9 mouse cellular contexts compared by ENCODE assay signal in the genomic region with DNA sequence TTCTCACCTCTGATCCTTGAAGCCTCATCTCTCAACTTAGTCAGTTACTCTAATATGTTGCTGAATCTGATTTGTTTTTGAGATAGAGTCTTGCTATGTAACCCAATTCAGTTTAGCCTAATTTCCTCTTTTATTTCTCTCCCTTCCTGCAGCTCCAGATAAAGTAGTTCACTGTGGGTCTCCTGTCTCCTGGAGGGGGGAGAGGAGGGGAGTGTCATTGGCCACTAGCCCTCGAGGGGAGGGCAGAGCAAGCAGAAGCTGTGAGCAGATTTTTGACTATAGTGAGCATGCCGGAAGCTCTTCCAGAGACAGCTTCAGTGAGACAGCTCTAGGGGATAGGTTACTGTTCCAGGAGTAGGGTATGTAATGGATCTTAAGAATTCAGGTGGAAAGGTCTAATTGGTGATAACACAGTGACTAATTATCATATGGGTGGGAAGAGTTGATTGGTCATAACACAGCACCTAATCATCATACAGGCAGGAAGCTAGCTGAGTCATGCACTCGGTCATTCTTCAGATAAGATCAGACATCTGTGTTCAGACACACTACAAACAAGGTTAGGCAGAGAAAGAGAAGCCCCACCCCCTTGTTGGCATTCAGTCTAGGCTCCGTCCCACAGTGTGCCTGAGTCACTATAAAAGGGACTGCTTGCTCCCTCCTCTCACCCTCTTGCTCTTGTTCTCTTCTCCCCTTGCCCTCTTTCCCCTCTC. TPM values are rescaled to one million over a fixed set of nuclear protein-coding genes. Genes with fewer than 3 reads are reported as not detected.
DNase-seq lines count a peak whose midpoint lies in the region; ATAC-seq and TF ChIP-seq lines count a peak whose summit lies in the region.
"Had no signal": no experiment of that assay in that cellular context is flagged by ENCODE, and none has a peak within 500 bp of the region (broad histone marks: within the 10 kb centered on the region; RNA-seq: fewer than 3 reads in every experiment).

No protein-coding gene starts in this region.

- DNase-seq in ovary, adult 18-20 months (ENCODE audit: low spot score) = peak; percentile 35
- no peak for DNase-seq in ovary, postnatal 14 days (ENCODE audit: low spot score)
- peak; percentile 22 for DNase-seq in kidney, postnatal 0 days (ENCODE audit: low spot score)
- peak; percentile 16 for DNase-seq in naive thymus-derived CD4-positive, alpha-beta T cell, adult 2 months (ENCODE audit: low read depth)
- no peak for DNase-seq in B cell, adult 2 months
- no peak for DNase-seq in cerebellum, postnatal 4 days (ENCODE audit: low spot score in 2 of 2)
- no peak for DNase-seq in hindbrain, postnatal 0 days (ENCODE audit: low spot score)

- no peak for TF ChIP-seq POLR2A in embryonic fibroblast, embryonic 13.5 days (IDR thresholded peaks at IDR 0.05; ENCODE audit: low read depth, low read length)

- no peak overlapping the region for H3K4me3 ChIP-seq in embryonic fibroblast, embryonic 13.5 days (ENCODE audit: insufficient read depth, low read length)
- no peak overlapping the region for H3K4me3 ChIP-seq in kidney, postnatal 0 days (replicated peaks; ENCODE audit: low read depth, low read length)
- H3K4me3 ChIP-seq in hindbrain, postnatal 0 days (ENCODE audit: low read length) = no peak overlapping the region

- H3K9ac ChIP-seq in kidney, postnatal 0 days (ENCODE audit: low read depth, low read length) = no peak overlapping the region
- no peak overlapping the region for H3K9ac ChIP-seq in hindbrain, postnatal 0 days (replicated peaks; ENCODE audit: low read length)

- H3K36me3 ChIP-seq in kidney, postnatal 0 days (ENCODE audit: insufficient read depth, low read length) = no peaks in the 10 kb centered on the region
- no peaks in the 10 kb centered on the region for H3K36me3 ChIP-seq in hindbrain, postnatal 0 days (ENCODE audit: insufficient read depth, low read length)

- no peak for TF ChIP-seq CTCF in embryonic fibroblast, embryonic 13.5 days (IDR thresholded peaks at IDR 0.05; ENCODE audit: borderline replicate concordance, insufficient read depth, low read length)
- TF ChIP-seq CTCF in kidney, postnatal 0 days (IDR thresholded peaks at IDR 0.05; ENCODE audit: low read depth) = no peak
- TF ChIP-seq CTCF in hindbrain, postnatal 0 days (IDR thresholded peaks at IDR 0.05; ENCODE audit: low read depth) = no peak

- H3K27me3 ChIP-seq in kidney, postnatal 0 days (ENCODE audit: insufficient read depth, low read length) = no peaks in the 10 kb centered on the region
- no peaks in the 10 kb centered on the region for H3K27me3 ChIP-seq in hindbrain, postnatal 0 days (ENCODE audit: insufficient read depth, low read length)

- peak overlapping the region; percentile 64; the same call in 1 of the 2 replicates for H3K27ac ChIP-seq in embryonic fibroblast, embryonic 13.5 days (ENCODE audit: insufficient read depth, low read length)
- no peak overlapping the region for H3K27ac ChIP-seq in kidney, postnatal 0 days
- no peak overlapping the region for H3K27ac ChIP-seq in hindbrain, postnatal 0 days

- no peak; the same call in 1 of the 2 replicates for ATAC-seq in kidney, postnatal 0 days (replicated peaks; ENCODE audit: low FRiP score, low read depth)
- no peak for ATAC-seq in hindbrain, postnatal 0 days

- H3K4me1 ChIP-seq in embryonic fibroblast, embryonic 13.5 days (ENCODE audit: control insufficient read depth, insufficient read depth, low read length) = no peaks in the 10 kb centered on the region; the same call in 1 of the 2 replicates
- no peaks in the 10 kb centered on the region for H3K4me1 ChIP-seq in kidney, postnatal 0 days (replicated peaks; ENCODE audit: insufficient read depth, low read length)
- H3K4me1 ChIP-seq in hindbrain, postnatal 0 days (ENCODE audit: insufficient read depth, low read length) = no peaks in the 10 kb centered on the region

- no peaks in the 10 kb centered on the region for H3K9me3 ChIP-seq in kidney, postnatal 0 days (replicated peaks; ENCODE audit: low read length)
- H3K9me3 ChIP-seq in hindbrain, postnatal 0 days (ENCODE audit: low read length) = no peaks in the 10 kb centered on the region

- H3K4me2 ChIP-seq in kidney, postnatal 0 days (ENCODE audit: low read length) = no peak overlapping the region
- H3K4me2 ChIP-seq in hindbrain, postnatal 0 days (ENCODE audit: low read depth, low read length) = no peak overlapping the region

- 24% methylated on average over 4 of the region's 4 CpGs for WGBS in kidney, postnatal 0 days
- WGBS in hindbrain, postnatal 0 days = 43% methylated on average over 4 of the region's 4 CpGs

RNA-seq across cellular contexts. Expression of a gene that starts 30.9 kb away (rescaled TPM):
- polyA plus RNA-seq in embryonic fibroblast, embryonic 13.5 days (2011; ENCODE audit: insufficient read length, low read depth, missing spikeins) = not detected in 2 replicates
- not detected in 2 replicates for polyA plus RNA-seq in kidney, postnatal 0 days (2015; fragmentation: Nextera tagmentation; extraction: Ambion mirVana)
- not detected in 2 replicates for total RNA-seq in hindbrain, postnatal 0 days (2014; rRNA removed)
- polyA plus RNA-seq in hindbrain, postnatal 0 days (2015; fragmentation: Nextera tagmentation; extraction: Ambion mirVana) = not detected in 2 replicates
- polyA plus RNA-seq: small intestine, adult 2 months had no signal

RNA-seq across cellular contexts. Expression of a gene that starts 50.0 kb away (rescaled TPM):
- 29.7 and 31.4 TPM in 2 replicates for polyA plus RNA-seq in embryonic fibroblast, embryonic 13.5 days (2011; ENCODE audit: insufficient read length, low read depth, missing spikeins)
- 20.2 and 20.4 TPM in 2 replicates for polyA plus RNA-seq in kidney, postnatal 0 days (2015; fragmentation: Nextera tagmentation; extraction: Ambion mirVana)
- total RNA-seq in hindbrain, postnatal 0 days (2014; rRNA removed) = 49.0 and 52.9 TPM in 2 replicates
- polyA plus RNA-seq in hindbrain, postnatal 0 days (2015; fragmentation: Nextera tagmentation; extraction: Ambion mirVana) = 71.4 and 75.2 TPM in 2 replicates

Comparison
In these comparisons a context has a peak if more than half of its experiments do, and no peak if none do; other contexts are left out.
1. DNase-seq: peak in ovary, adult 18-20 months (single experiment), kidney, postnatal 0 days (single experiment) and naive thymus-derived CD4-positive, alpha-beta T cell, adult 2 months (single experiment); none in ovary, postnatal 14 days (single experiment), B cell, adult 2 months (0 of 2), cerebellum, postnatal 4 days (0 of 2) and hindbrain, postnatal 0 days (single experiment).